Mouse (Mus musculus) small intestine, adult 2 months (tissue): ENCODE measurements at regions not wholly inside any gene's neighbourhood (a gene's known extent, or its start where the extent isn't known, plus 50 kb on each side); places are given as distances from the start of the nearest gene placed in this dataset.

Source experiments
- CTCF ChIP-seq: fragments of 200-500 bp; IDR thresholded peaks from 2 replicates; pipeline ENCODE4 v1.5.1; 2012; ENCODE audit warnings: low read depth, mild to moderate bottlenecking, control low read depth, inconsistent platforms, low read length, moderate library complexity, mixed read lengths; ENCODE audit not compliant: insufficient replicate concordance, insufficient read length; ENCODE audit errors: extremely low read depth
- POLR2A ChIP-seq: fragments of 200-500 bp; IDR thresholded peaks from 2 replicates; pipeline ENCODE4 v1.6.1; 2012; ENCODE audit warnings: low read depth, mild to moderate bottlenecking, control low read depth, inconsistent platforms, low read length, moderate library complexity

DNA sequence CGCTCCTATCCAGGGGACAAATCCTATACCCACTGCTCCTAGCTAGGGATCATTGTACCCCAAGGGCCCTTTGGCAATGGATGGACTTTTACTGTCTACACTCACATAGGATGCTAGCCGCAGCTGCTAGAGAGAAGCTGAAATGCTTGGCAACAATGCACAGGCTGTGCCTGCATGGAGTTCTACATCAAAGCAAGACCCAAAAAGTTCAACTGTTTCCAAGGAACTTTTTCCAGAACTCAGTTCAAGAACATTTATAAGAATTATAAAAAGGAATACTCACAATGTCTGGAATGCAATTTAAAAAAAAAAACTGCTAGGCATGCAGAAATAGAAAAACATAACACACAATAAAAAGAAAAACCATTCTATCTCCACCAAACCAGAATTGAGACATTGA lies 202.0 kb downstream of the Rap2a start:
- TF ChIP-seq CTCF: no peak
- TF ChIP-seq POLR2A: no peak
